Comparison of ENCODE assay signal across 7 mouse cellular contexts in the genomic region with DNA sequence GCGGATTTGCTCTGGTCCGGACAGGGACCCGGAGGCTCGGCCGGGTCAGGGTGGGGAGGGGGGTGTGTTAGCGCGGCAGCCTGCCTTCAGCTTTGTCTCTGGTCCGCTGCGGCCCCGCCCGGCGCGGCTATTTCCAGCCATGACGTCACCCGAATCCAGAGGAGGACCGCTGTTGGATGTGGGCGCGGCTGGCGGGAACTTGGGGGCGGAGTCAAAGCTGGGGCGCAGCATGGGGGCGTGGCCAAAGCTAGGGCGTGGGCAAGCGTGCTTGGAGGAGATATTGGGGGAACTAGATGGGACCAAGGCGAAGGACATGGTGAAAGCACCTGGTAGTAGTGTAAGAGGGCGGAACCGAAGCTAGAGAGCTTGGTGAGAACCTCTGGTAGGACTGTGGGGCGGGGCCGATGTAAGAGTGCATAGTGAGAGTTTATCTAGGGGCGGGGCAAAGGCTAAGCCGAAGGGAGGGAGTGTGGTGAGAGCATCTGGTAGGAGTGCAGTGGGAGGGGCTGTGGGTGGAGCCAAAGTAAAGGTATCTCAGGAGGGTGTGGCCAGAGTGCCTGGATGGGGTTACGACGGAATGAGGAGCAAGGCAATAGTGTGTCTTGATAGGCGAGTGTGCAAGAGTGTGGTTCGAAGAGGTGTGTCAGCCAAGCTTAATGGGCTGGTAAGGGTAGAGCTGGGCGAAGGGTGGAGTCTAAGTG. TPM values are rescaled to one million over a fixed set of nuclear protein-coding genes. Genes with fewer than 3 reads are reported as not detected.
DNase-seq lines count a peak whose midpoint lies in the region; ATAC-seq lines count a peak whose summit lies in the region.

No protein-coding gene starts in this region.

- H3K9ac ChIP-seq in embryonic facial prominence, embryonic 11.5 days (replicated peaks; ENCODE audit: low read length): peak overlapping the region; percentile 93
- H3K9ac ChIP-seq in limb, embryonic 11.5 days (ENCODE audit: low read length): peak overlapping the region; percentile 90
- peak overlapping the region; percentile 93 for H3K9ac ChIP-seq in midbrain, embryonic 14.5 days (replicated peaks; ENCODE audit: low read length)

- H3K4me1 ChIP-seq in embryonic facial prominence, embryonic 11.5 days (ENCODE audit: control insufficient read depth, insufficient read depth, low read length): peaks cover 4% of the 10 kb centered on the region; the same call in 1 of the 2 replicates
- peaks cover 16% of the 10 kb centered on the region for H3K4me1 ChIP-seq in limb, embryonic 11.5 days (ENCODE audit: control insufficient read depth, insufficient read depth, low read length)
- H3K4me1 ChIP-seq in midbrain, embryonic 14.5 days (ENCODE audit: control insufficient read depth, insufficient read depth, low read length): peaks cover 28% of the 10 kb centered on the region

- under 1% methylated on average over 35 of the region's 36 CpGs for WGBS in embryonic facial prominence, embryonic 11.5 days
- 1% methylated on average over 36 of the region's 36 CpGs for WGBS in limb, embryonic 11.5 days
- WGBS in midbrain, embryonic 14.5 days: 1% methylated on average over 36 of the region's 36 CpGs

- ATAC-seq in embryonic facial prominence, embryonic 11.5 days (replicated peaks; ENCODE audit: insufficient number of reproducible peaks, low FRiP score, low TSS enrichment, low read depth): peak; percentile 67
- ATAC-seq in limb, embryonic 11.5 days (ENCODE audit: insufficient number of reproducible peaks, low FRiP score, low TSS enrichment, low read depth): peak; percentile 87
- ATAC-seq in midbrain, embryonic 14.5 days (ENCODE audit: low FRiP score, low TSS enrichment): peak; percentile 86

- H3K36me3 ChIP-seq in embryonic facial prominence, embryonic 11.5 days (replicated peaks; ENCODE audit: control insufficient read depth, insufficient read depth, low read depth, low read length): no peaks in the 10 kb centered on the region
- H3K36me3 ChIP-seq in limb, embryonic 11.5 days (ENCODE audit: control insufficient read depth, insufficient read depth, low read length): peaks cover 5% of the 10 kb centered on the region; the same call in 1 of the 2 replicates
- H3K36me3 ChIP-seq in midbrain, embryonic 14.5 days (ENCODE audit: control insufficient read depth, insufficient read depth, low read length): peaks cover 33% of the 10 kb centered on the region

- DNase-seq in adrenal gland, postnatal 14 days: peak; percentile 99
- peak; percentile 94 for DNase-seq in embryonic facial prominence, embryonic 11.5 days (ENCODE audit: low spot score)
- peak; percentile 100 for DNase-seq in heart, adult 11 months
- peak; percentile 98 for DNase-seq in kidney, adult 18-20 months
- DNase-seq in limb, embryonic 11.5 days (ENCODE audit: low spot score): peak; percentile 97
- DNase-seq in midbrain, embryonic 14.5 days: peak; percentile 94
- DNase-seq in spleen, adult 18-20 months: peak; percentile 89 to 92

- peak overlapping the region; percentile 85 for H3K27ac ChIP-seq in embryonic facial prominence, embryonic 11.5 days (replicated peaks; ENCODE audit: low read depth, low read length)
- peak overlapping the region; percentile 81; the same call in 1 of the 2 replicates for H3K27ac ChIP-seq in limb, embryonic 11.5 days (replicated peaks; ENCODE audit: low read depth, low read length)
- peak overlapping the region; percentile 93 for H3K27ac ChIP-seq in midbrain, embryonic 14.5 days (replicated peaks; ENCODE audit: low read depth, low read length)

- H3K9me3 ChIP-seq in embryonic facial prominence, embryonic 11.5 days (replicated peaks; ENCODE audit: control insufficient read depth, low read length): no peaks in the 10 kb centered on the region
- no peaks in the 10 kb centered on the region for H3K9me3 ChIP-seq in limb, embryonic 11.5 days (ENCODE audit: control insufficient read depth, low read length)
- H3K9me3 ChIP-seq in midbrain, embryonic 14.5 days (ENCODE audit: control insufficient read depth, low read length): no peaks in the 10 kb centered on the region

- H3K4me3 ChIP-seq in embryonic facial prominence, embryonic 11.5 days (ENCODE audit: low read depth, low read length): peak overlapping the region; percentile 86
- H3K4me3 ChIP-seq in limb, embryonic 11.5 days (ENCODE audit: low read depth, low read length): peak overlapping the region; percentile 84
- H3K4me3 ChIP-seq in midbrain, embryonic 14.5 days (replicated peaks; ENCODE audit: low read depth, low read length): peak overlapping the region; percentile 92

- peak overlapping the region; percentile 40 for H3K4me2 ChIP-seq in embryonic facial prominence, embryonic 11.5 days (ENCODE audit: low read depth, low read length)
- H3K4me2 ChIP-seq in limb, embryonic 11.5 days (ENCODE audit: low read depth, severe bottlenecking): peak overlapping the region; percentile 55
- H3K4me2 ChIP-seq in midbrain, embryonic 14.5 days (ENCODE audit: low read length): peak overlapping the region; percentile 71

- H3K27me3 ChIP-seq in embryonic facial prominence, embryonic 11.5 days (ENCODE audit: control insufficient read depth, insufficient read depth, low read length): no peaks in the 10 kb centered on the region
- no peaks in the 10 kb centered on the region for H3K27me3 ChIP-seq in limb, embryonic 11.5 days (ENCODE audit: control insufficient read depth, insufficient read depth, low read length)
- no peaks in the 10 kb centered on the region for H3K27me3 ChIP-seq in midbrain, embryonic 14.5 days (ENCODE audit: control insufficient read depth, insufficient read depth, low read length)

RNA-seq across cellular contexts. Expression of a gene that starts 0.7 kb away (rescaled TPM):
- total RNA-seq in adrenal gland, postnatal 14 days (2021): 13.7 and 17.3 TPM in 2 replicates
- polyA plus RNA-seq in embryonic facial prominence, embryonic 11.5 days (2014; fragmentation: Nextera tagmentation; extraction: Ambion mirVana): 10.4 and 12.8 TPM in 2 replicates
- polyA plus RNA-seq in limb, embryonic 11.5 days (2014; fragmentation: Nextera tagmentation; extraction: Ambion mirVana): 10.8 and 12.6 TPM in 2 replicates
- polyA plus RNA-seq in midbrain, embryonic 14.5 days (2014; fragmentation: Nextera tagmentation; extraction: Ambion mirVana): 15.9 and 21.9 TPM in 2 replicates

RNA-seq across cellular contexts. Expression of a gene that starts 29.8 kb away (rescaled TPM):
- total RNA-seq in adrenal gland, postnatal 14 days (2021): 3.5 and 3.9 TPM in 2 replicates
- 0.94 and 1.4 TPM in 2 replicates for polyA plus RNA-seq in embryonic facial prominence, embryonic 11.5 days (2014; fragmentation: Nextera tagmentation; extraction: Ambion mirVana)
- 0.36 and 0.91 TPM in 2 replicates for polyA plus RNA-seq in limb, embryonic 11.5 days (2014; fragmentation: Nextera tagmentation; extraction: Ambion mirVana)
- polyA plus RNA-seq in midbrain, embryonic 14.5 days (2014; fragmentation: Nextera tagmentation; extraction: Ambion mirVana): 1.4 and 1.8 TPM in 2 replicates

RNA-seq across cellular contexts. Expression of a gene that starts 56.2 kb away (rescaled TPM):
- 42.1 and 56.4 TPM in 2 replicates for total RNA-seq in adrenal gland, postnatal 14 days (2021)
- polyA plus RNA-seq in embryonic facial prominence, embryonic 11.5 days (2014; fragmentation: Nextera tagmentation; extraction: Ambion mirVana): 364 and 431 TPM in 2 replicates
- 439 and 485 TPM in 2 replicates for polyA plus RNA-seq in limb, embryonic 11.5 days (2014; fragmentation: Nextera tagmentation; extraction: Ambion mirVana)
- polyA plus RNA-seq in midbrain, embryonic 14.5 days (2014; fragmentation: Nextera tagmentation; extraction: Ambion mirVana): 38.8 and 62.6 TPM in 2 replicates

Comparison
In these comparisons a context has a peak if more than half of its experiments do, and no peak if none do; other contexts are left out.
1. Peak in every context shown above with its lines: DNase-seq, ATAC-seq, H3K4me3 ChIP-seq and H3K27ac ChIP-seq.